Mouse (Mus musculus): ENCODE results near the gene Cyp2w1.
A peak's percentile ranks its signal among the peaks of the same experiment; 100 is the strongest.

Gene Cyp2w1

GRCm38 (mm10) chr5:139352317-139352716 is at the start of gene Cyp2w1:
Cyp2w1 (plus strand) TSS chr5:139352617.
- DNase-seq, result no peak

GRCm38 (mm10) chr5:139303646-139304061 is 48.8 kb upstream of the Cyp2w1 start:
- DNase-seq, result no peak

GRCm38 (mm10) chr5:139309946-139310345 is 42.5 kb upstream of the Cyp2w1 start:
- DNase-seq, result no peak

- no peak for DNase-seq
Measured at GRCm38 (mm10) chr5:139310477-139310876, 41.9 kb upstream of the Cyp2w1 start.

GRCm38 (mm10) chr5:139311822-139312221 is 40.6 kb upstream of the Cyp2w1 start:
- no peak for DNase-seq

GRCm38 (mm10) chr5:139313536-139313935 is 38.9 kb upstream of the Cyp2w1 start:
- DNase-seq, result no peak

- peak; percentile 47 for DNase-seq
Measured at GRCm38 (mm10) chr5:139314941-139315642, 37.3 kb upstream of the Cyp2w1 start.

GRCm38 (mm10) chr5:139316982-139317675 is 35.3 kb upstream of the Cyp2w1 start:
- peak; percentile 41 for DNase-seq

GRCm38 (mm10) chr5:139317751-139318504 is 34.5 kb upstream of the Cyp2w1 start:
- peak; percentile 47 for DNase-seq

- DNase-seq, result peak; percentile 25
Measured at GRCm38 (mm10) chr5:139320424-139320823, 32.0 kb upstream of the Cyp2w1 start.

GRCm38 (mm10) chr5:139321331-139321730 is 31.1 kb upstream of the Cyp2w1 start:
- no peak for DNase-seq

- DNase-seq, result peak; percentile 74
Measured at GRCm38 (mm10) chr5:139323260-139323924, 29.0 kb upstream of the Cyp2w1 start.

- peak; percentile 72 for DNase-seq
Measured at GRCm38 (mm10) chr5:139324045-139324491, 28.3 kb upstream of the Cyp2w1 start.

GRCm38 (mm10) chr5:139324691-139325394 is 27.6 kb upstream of the Cyp2w1 start:
- DNase-seq, result peak; percentile 90

GRCm38 (mm10) chr5:139325395-139325966 is 26.9 kb upstream of the Cyp2w1 start, which contains the start of gene Adap1:
Adap1 (minus strand) TSS chr5:139325622.
- no peak for DNase-seq

- peak; percentile 68 for DNase-seq
Measured at GRCm38 (mm10) chr5:139326111-139326696, 26.2 kb upstream of the Cyp2w1 start.

- peak; percentile 42 for DNase-seq
Measured at GRCm38 (mm10) chr5:139326986-139327633, 25.3 kb upstream of the Cyp2w1 start.

- DNase-seq, result no peak
Measured at GRCm38 (mm10) chr5:139327634-139328020, 24.8 kb upstream of the Cyp2w1 start.

- DNase-seq, result no peak
Measured at GRCm38 (mm10) chr5:139330766-139331165, 21.7 kb upstream of the Cyp2w1 start.

- DNase-seq, result peak; percentile 86
Measured at GRCm38 (mm10) chr5:139331742-139332141, 20.7 kb upstream of the Cyp2w1 start.
